Mouse (Mus musculus): ENCODE measurements around the gene Ccr5. TPM values are rescaled to one million over a fixed set of nuclear protein-coding genes. Genes with fewer than 3 reads are reported as not detected.
"Not testable (repeated sequence)": the region's sequence is repeated elsewhere in the genome, so short reads cannot be mapped to it uniquely, and the experiment has no call there.

Ccr5 gene
- 0.07 and 0.55 TPM in 2 replicates for polyA plus RNA-seq (2016; fragmentation: Nextera tagmentation; extraction: Ambion mirVana)

- H3K4me1 ChIP-seq: no peaks in the 10 kb centered on the region
- H3K4me3 ChIP-seq: no peak within 1 kb of the TSS
- DNase-seq (ENCODE audit: extremely low spot score, low spot score): no peak
- 85% methylated on average over 3 of the region's 3 CpGs for WGBS
- no peaks in the 10 kb centered on the region for H3K36me3 ChIP-seq (replicated peaks)
- no peak within 1 kb of the TSS for H3K27ac ChIP-seq
- no peaks in the 10 kb centered on the region for H3K27me3 ChIP-seq (ENCODE audit: poor library complexity, severe bottlenecking)
- no peaks in the 10 kb centered on the region for H3K9me3 ChIP-seq
Observed at GRCm38 (mm10) chr9:124121387-124122184, at the start of gene Ccr5. Gene Ccr5, plus strand, starts transcription at chr9:124121543.

GRCm38 (mm10) chr9:124079803-124080202 is 41.5 kb upstream of the Ccr5 start:
- H3K36me3 ChIP-seq (replicated peaks): no peaks in the 10 kb centered on the region
- WGBS: 82% methylated on average over 4 of the region's 4 CpGs
- no peaks in the 10 kb centered on the region for H3K4me1 ChIP-seq
- no peaks in the 10 kb centered on the region for H3K27me3 ChIP-seq (ENCODE audit: poor library complexity, severe bottlenecking)
- H3K9me3 ChIP-seq: no peaks in the 10 kb centered on the region
- H3K4me3 ChIP-seq: no peak overlapping the region
- H3K27ac ChIP-seq: no peak overlapping the region
- DNase-seq (ENCODE audit: extremely low spot score, low spot score): no peak

GRCm38 (mm10) chr9:124080471-124080870 is 40.9 kb upstream of the Ccr5 start:
- H3K27ac ChIP-seq; H3K36me3 ChIP-seq (replicated peaks); H3K9me3 ChIP-seq; H3K4me3 ChIP-seq; DNase-seq (ENCODE audit: extremely low spot score, low spot score); H3K27me3 ChIP-seq (ENCODE audit: poor library complexity, severe bottlenecking); H3K4me1 ChIP-seq: not testable (repeated sequence)
- WGBS: 94% methylated on average over 13 of the region's 13 CpGs

GRCm38 (mm10) chr9:124090441-124090840 is 30.9 kb upstream of the Ccr5 start:
- 85% methylated on average over 1 of the region's 1 CpGs for WGBS
- no peak for DNase-seq (ENCODE audit: extremely low spot score, low spot score)
- no peak overlapping the region for H3K4me3 ChIP-seq
- no peaks in the 10 kb centered on the region for H3K36me3 ChIP-seq (replicated peaks)
- H3K27me3 ChIP-seq (ENCODE audit: poor library complexity, severe bottlenecking): no peaks in the 10 kb centered on the region
- no peaks in the 10 kb centered on the region for H3K9me3 ChIP-seq
- H3K4me1 ChIP-seq: no peaks in the 10 kb centered on the region
- no peak overlapping the region for H3K27ac ChIP-seq

- 91% methylated on average over 1 of the region's 1 CpGs for WGBS
- no peak overlapping the region for H3K27ac ChIP-seq
Observed at GRCm38 (mm10) chr9:124099127-124099526, 22.2 kb upstream of the Ccr5 start.

GRCm38 (mm10) chr9:124100357-124100756 is 21.0 kb upstream of the Ccr5 start:
- H3K4me1 ChIP-seq: no peaks in the 10 kb centered on the region
- no peak overlapping the region for H3K4me3 ChIP-seq
- no peak overlapping the region for H3K27ac ChIP-seq
- no peak for DNase-seq (ENCODE audit: extremely low spot score, low spot score)
- H3K9me3 ChIP-seq: no peaks in the 10 kb centered on the region
- 90% methylated on average over 1 of the region's 1 CpGs for WGBS
- no peaks in the 10 kb centered on the region for H3K36me3 ChIP-seq (replicated peaks)
- H3K27me3 ChIP-seq (ENCODE audit: poor library complexity, severe bottlenecking): no peaks in the 10 kb centered on the region

More at GRCm38 (mm10) chr9:124099127-124099526, 22.2 kb upstream of the Ccr5 start:
- Histone ChIP-seq H3K4me3 (no peak overlapping the region), H3K36me3 (replicated peaks) (no peaks in the 10 kb centered on the region), H3K27me3 (ENCODE audit: poor library complexity, severe bottlenecking) (no peaks in the 10 kb centered on the region), H3K9me3 (no peaks in the 10 kb centered on the region), H3K4me1 (no peaks in the 10 kb centered on the region)
- no peak for DNase-seq (ENCODE audit: extremely low spot score, low spot score)

- no peak within 1 kb of the TSS for H3K4me3 ChIP-seq
- H3K9me3 ChIP-seq: no peaks in the 10 kb centered on the region
- H3K4me1 ChIP-seq: no peaks in the 10 kb centered on the region
- no peak within 1 kb of the TSS for H3K27ac ChIP-seq
- no peaks in the 10 kb centered on the region for H3K27me3 ChIP-seq (ENCODE audit: poor library complexity, severe bottlenecking)
- no peak for DNase-seq (ENCODE audit: extremely low spot score, low spot score)
- WGBS: 84% methylated on average over 4 of the region's 4 CpGs
- H3K36me3 ChIP-seq (replicated peaks): no peaks in the 10 kb centered on the region
Observed at GRCm38 (mm10) chr9:124101723-124102122, 19.6 kb upstream of the Ccr5 start, which contains the start of gene Ccr2. Gene Ccr2, plus strand, starts transcription at chr9:124101950.

GRCm38 (mm10) chr9:124103199-124103598 is 18.1 kb upstream of the Ccr5 start:
- Histone ChIP-seq H3K27ac (no peak overlapping the region), H3K27me3 (ENCODE audit: poor library complexity, severe bottlenecking) (no peaks in the 10 kb centered on the region), H3K36me3 (replicated peaks) (no peaks in the 10 kb centered on the region), H3K4me3 (no peak overlapping the region), H3K9me3 (no peaks in the 10 kb centered on the region), H3K4me1 (no peaks in the 10 kb centered on the region)
- DNase-seq (ENCODE audit: extremely low spot score, low spot score): no peak
- WGBS: 65% methylated on average over 1 of the region's 1 CpGs

GRCm38 (mm10) chr9:124105196-124105595 is 16.1 kb upstream of the Ccr5 start:
- Histone ChIP-seq H3K27ac (no peak overlapping the region), H3K4me3 (no peak overlapping the region), H3K36me3 (replicated peaks) (no peaks in the 10 kb centered on the region), H3K4me1 (no peaks in the 10 kb centered on the region), H3K9me3 (no peaks in the 10 kb centered on the region), H3K27me3 (ENCODE audit: poor library complexity, severe bottlenecking) (no peaks in the 10 kb centered on the region)
- no peak for DNase-seq (ENCODE audit: extremely low spot score, low spot score)

GRCm38 (mm10) chr9:124107232-124107631 is 14.1 kb upstream of the Ccr5 start:
- Histone ChIP-seq H3K9me3 (no peaks in the 10 kb centered on the region), H3K27me3 (ENCODE audit: poor library complexity, severe bottlenecking) (no peaks in the 10 kb centered on the region), H3K4me3 (no peak overlapping the region), H3K36me3 (replicated peaks) (no peaks in the 10 kb centered on the region), H3K27ac (no peak overlapping the region), H3K4me1 (no peaks in the 10 kb centered on the region)
- DNase-seq (ENCODE audit: extremely low spot score, low spot score): no peak

- Histone ChIP-seq H3K36me3 (replicated peaks) (no peaks in the 10 kb centered on the region), H3K27ac (no peak overlapping the region), H3K27me3 (ENCODE audit: poor library complexity, severe bottlenecking) (no peaks in the 10 kb centered on the region), H3K9me3 (no peaks in the 10 kb centered on the region), H3K4me3 (no peak overlapping the region), H3K4me1 (no peaks in the 10 kb centered on the region)
- 83% methylated on average over 2 of the region's 2 CpGs for WGBS
- DNase-seq (ENCODE audit: extremely low spot score, low spot score): no peak
Observed at GRCm38 (mm10) chr9:124108356-124109127, 12.8 kb upstream of the Ccr5 start.

- Histone ChIP-seq H3K27ac (no peak overlapping the region), H3K4me3 (no peak overlapping the region), H3K36me3 (replicated peaks) (no peaks in the 10 kb centered on the region), H3K27me3 (ENCODE audit: poor library complexity, severe bottlenecking) (no peaks in the 10 kb centered on the region), H3K4me1 (no peaks in the 10 kb centered on the region), H3K9me3 (no peaks in the 10 kb centered on the region)
- no peak for DNase-seq (ENCODE audit: extremely low spot score, low spot score)
- WGBS: 95% methylated on average over 1 of the region's 1 CpGs
Observed at GRCm38 (mm10) chr9:124111997-124112396, 9.3 kb upstream of the Ccr5 start.

GRCm38 (mm10) chr9:124112591-124113239 is 8.6 kb upstream of the Ccr5 start:
- H3K4me1 ChIP-seq: no peaks in the 10 kb centered on the region
- no peaks in the 10 kb centered on the region for H3K27me3 ChIP-seq (ENCODE audit: poor library complexity, severe bottlenecking)
- no peak overlapping the region for H3K27ac ChIP-seq
- 90% methylated on average over 1 of the region's 1 CpGs for WGBS
- H3K4me3 ChIP-seq: no peak overlapping the region
- no peak for DNase-seq (ENCODE audit: extremely low spot score, low spot score)
- H3K9me3 ChIP-seq: no peaks in the 10 kb centered on the region
- no peaks in the 10 kb centered on the region for H3K36me3 ChIP-seq (replicated peaks)

Data from forebrain, embryonic 10.5 days (tissue).